Mouse (Mus musculus) forebrain, embryonic 11.5 days (tissue): ENCODE results near the gene Gm27021. TPM values are rescaled to one million over a fixed set of nuclear protein-coding genes. Genes with fewer than 3 reads are reported as not detected.

Experiments
- ATAC-seq: fragments of 200-750 bp; cut with Nextera tagmentation; replicated peaks from 2 replicates; pipeline ENCODE4 v1.8.0; 2017; ENCODE audit warnings: moderate TSS enrichment; ENCODE audit not compliant: low FRiP score
- DNase-seq: peaks from one replicate; pipeline ENCODE4 v3.0.0-alpha.2; 2017; ENCODE audit warnings: low spot score
- H3K27ac ChIP-seq: fragments of 300-500 bp; sonication (generic); 2 replicates; pipeline ENCODE4 v1.5.1; 2014; ENCODE audit warnings: low read depth, low read length
- H3K27me3 ChIP-seq: fragments of 300-500 bp; sonication (generic); 2 replicates; pipeline ENCODE4 v1.6.1; 2014; ENCODE audit warnings: mild to moderate bottlenecking, low read length, mixed read lengths; ENCODE audit not compliant: control insufficient read depth, insufficient read depth
- H3K36me3 ChIP-seq: fragments of 300-500 bp; sonication (generic); 2 replicates; pipeline ENCODE4 v1.6.1; 2014; ENCODE audit warnings: mild to moderate bottlenecking, low read length, moderate library complexity, mixed read lengths; ENCODE audit not compliant: control insufficient read depth, insufficient read depth
- H3K4me1 ChIP-seq: fragments of 300-500 bp; sonication (generic); replicated peaks from 2 replicates; pipeline ENCODE4 v1.6.1; 2014; ENCODE audit warnings: low read length, mixed read lengths; ENCODE audit not compliant: control insufficient read depth, insufficient read depth
- H3K4me2 ChIP-seq: fragments of 300-500 bp; sonication (generic); 2 replicates; pipeline ENCODE4 v1.6.1; 2014; ENCODE audit warnings: low read depth, mild to moderate bottlenecking, low read length, moderate library complexity, mixed read lengths; ENCODE audit not compliant: severe bottlenecking
- H3K4me3 ChIP-seq: fragments of 300-500 bp; sonication (generic); 2 replicates; pipeline ENCODE4 v1.5.1; 2014; ENCODE audit warnings: low read depth, low read length
- H3K9ac ChIP-seq: fragments of 300-500 bp; sonication (generic); 2 replicates; pipeline ENCODE4 v1.6.1; 2014; ENCODE audit warnings: low read length
- H3K9me3 ChIP-seq: fragments of 300-500 bp; sonication (generic); 2 replicates; pipeline ENCODE4 v1.6.1; 2016; ENCODE audit warnings: low read length, mixed read lengths; ENCODE audit not compliant: control insufficient read depth
- WGBS: fragments of 180-500 bp; shearing (Covaris S2); extraction: QIAGEN DNeasy Blood & Tissue Kit; methylation state at CpG from one replicate; pipeline ENCODE4 v1.1.7; 2014; 5-methylcytosine and 5-hydroxymethylcytosine counted together
- polyA plus RNA-seq: library from polyadenylated mRNA; unstranded; fragments of >200 nt; fragmentation: Nextera tagmentation; extraction: Ambion mirVana; gene quantifications from 2 replicates; pipeline ENCODE4 v1.2.1, GENCODE M21; 2014

Gm27021 gene
- polyA plus RNA-seq, 1 experiment from 2014 or later, result 3.3 TPM

DNA sequence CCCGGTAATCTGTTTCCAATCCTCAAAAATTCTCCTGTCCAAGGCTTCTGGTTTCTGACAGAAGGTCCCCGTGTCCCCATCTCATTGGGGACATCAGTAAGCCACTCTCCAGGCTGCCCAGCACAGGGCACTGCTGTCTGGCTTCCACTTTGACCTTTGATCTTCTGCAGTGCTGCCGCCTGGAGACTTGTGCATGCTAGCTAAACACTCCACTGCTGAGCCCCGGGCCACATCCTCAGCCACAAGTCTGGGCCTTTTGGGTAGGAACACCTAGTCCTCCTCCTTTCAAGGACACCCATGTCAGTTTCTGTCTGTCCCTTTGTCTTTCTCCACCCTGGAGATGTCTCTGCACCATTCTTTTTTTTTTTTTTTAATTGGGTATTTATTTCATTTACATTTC is 25.1 kb upstream of the Gm27021 start:
- Histone ChIP-seq H3K4me1 (no peaks in the 10 kb centered on the region), H3K4me2 (no peak overlapping the region), H3K27me3 (no peaks in the 10 kb centered on the region), H3K9ac (no peak overlapping the region), H3K27ac (no peak overlapping the region), H3K4me3 (no peak overlapping the region), H3K9me3 (no peaks in the 10 kb centered on the region), H3K36me3 (no peaks in the 10 kb centered on the region)
- DNase-seq (no peak), ATAC-seq (no peak)
- WGBS, result 75% methylated on average over 4 of the region's 4 CpGs

DNA sequence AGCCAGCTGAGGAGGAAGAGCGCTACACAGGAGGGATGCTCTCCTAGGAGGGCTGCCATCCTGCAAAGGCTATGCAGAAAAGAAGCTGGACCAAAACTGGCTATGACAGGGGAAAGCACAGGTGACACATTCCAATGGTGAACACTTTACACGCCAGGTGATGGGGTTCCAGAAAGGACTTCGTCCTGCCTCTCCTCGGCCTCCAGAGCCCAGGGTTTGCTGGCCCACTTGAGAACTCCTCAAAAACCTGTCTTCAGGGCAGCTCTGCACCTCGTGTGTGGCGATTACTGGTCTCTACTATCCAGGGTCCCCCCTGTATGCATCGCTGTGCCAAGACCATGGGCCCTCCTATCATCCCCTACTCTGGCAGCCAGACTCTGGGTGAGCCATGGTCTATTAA is 20.6 kb upstream of the Gm27021 start:
- H3K9ac ChIP-seq, result no peak overlapping the region
- DNase-seq, result no peak
- H3K36me3 ChIP-seq, result no peaks in the 10 kb centered on the region
- no peak overlapping the region for H3K4me3 ChIP-seq
- no peak for ATAC-seq
- H3K27me3 ChIP-seq, result no peaks in the 10 kb centered on the region
- H3K27ac ChIP-seq, result no peak overlapping the region
- 89% methylated on average over 7 of the region's 7 CpGs for WGBS
- no peaks in the 10 kb centered on the region for H3K9me3 ChIP-seq
- H3K4me1 ChIP-seq, result no peaks in the 10 kb centered on the region
- no peak overlapping the region for H3K4me2 ChIP-seq

DNA sequence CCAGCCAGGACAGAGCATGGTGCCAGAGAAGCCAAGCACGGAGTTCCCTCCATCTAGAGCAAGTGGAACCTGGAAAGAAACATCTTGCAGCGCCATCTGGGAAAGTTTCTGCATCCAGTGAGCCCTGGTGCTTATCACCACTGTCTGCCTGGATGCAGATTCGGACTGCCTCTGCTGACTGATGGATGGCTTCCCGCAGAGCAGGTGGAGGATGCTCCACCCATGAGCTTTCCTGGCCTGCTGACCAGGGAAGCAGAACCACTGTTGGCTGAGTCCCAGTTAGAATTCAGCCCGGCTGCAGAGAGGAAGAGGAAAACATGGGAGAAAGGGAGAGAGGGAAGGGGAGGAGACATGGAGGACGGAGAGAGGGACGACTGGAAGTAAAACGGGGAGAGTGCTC is 19.9 kb upstream of the Gm27021 start:
- H3K9ac ChIP-seq, result no peak overlapping the region
- no peak overlapping the region for H3K4me2 ChIP-seq
- ATAC-seq, result no peak
- 74% methylated on average over 8 of the region's 8 CpGs for WGBS
- no peaks in the 10 kb centered on the region for H3K36me3 ChIP-seq
- H3K9me3 ChIP-seq, result no peaks in the 10 kb centered on the region
- H3K4me1 ChIP-seq, result no peaks in the 10 kb centered on the region
- H3K27me3 ChIP-seq, result no peaks in the 10 kb centered on the region
- no peak overlapping the region for H3K27ac ChIP-seq
- DNase-seq, result no peak
- H3K4me3 ChIP-seq, result no peak overlapping the region

DNA sequence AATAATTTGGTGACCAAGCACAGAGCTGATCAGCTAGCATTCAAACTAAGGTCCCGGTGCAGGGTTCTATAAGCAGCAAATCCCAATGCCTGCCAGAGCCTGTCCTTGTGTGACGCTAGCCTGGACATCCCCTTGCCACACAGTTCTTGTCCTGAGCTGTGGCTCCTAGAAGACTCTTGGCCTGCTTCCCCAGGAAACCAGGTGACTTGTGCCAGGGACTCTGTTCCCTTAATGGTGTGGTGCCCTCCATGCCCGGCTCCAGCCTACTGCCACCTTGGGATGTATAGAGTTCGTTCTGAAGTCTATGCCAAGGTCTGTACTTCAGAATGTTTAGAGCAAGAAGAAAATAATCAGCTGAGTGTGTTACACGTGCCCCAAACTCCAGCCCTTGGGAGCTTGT is 18.7 kb upstream of the Gm27021 start:
- Histone ChIP-seq H3K4me2 (no peak overlapping the region), H3K27me3 (no peaks in the 10 kb centered on the region), H3K9me3 (no peaks in the 10 kb centered on the region), H3K4me3 (no peak overlapping the region), H3K36me3 (no peaks in the 10 kb centered on the region), H3K27ac (no peak overlapping the region), H3K9ac (no peak overlapping the region), H3K4me1 (no peaks in the 10 kb centered on the region)
- ATAC-seq, result no peak
- no peak for DNase-seq
- WGBS, result 92% methylated on average over 5 of the region's 5 CpGs

DNA sequence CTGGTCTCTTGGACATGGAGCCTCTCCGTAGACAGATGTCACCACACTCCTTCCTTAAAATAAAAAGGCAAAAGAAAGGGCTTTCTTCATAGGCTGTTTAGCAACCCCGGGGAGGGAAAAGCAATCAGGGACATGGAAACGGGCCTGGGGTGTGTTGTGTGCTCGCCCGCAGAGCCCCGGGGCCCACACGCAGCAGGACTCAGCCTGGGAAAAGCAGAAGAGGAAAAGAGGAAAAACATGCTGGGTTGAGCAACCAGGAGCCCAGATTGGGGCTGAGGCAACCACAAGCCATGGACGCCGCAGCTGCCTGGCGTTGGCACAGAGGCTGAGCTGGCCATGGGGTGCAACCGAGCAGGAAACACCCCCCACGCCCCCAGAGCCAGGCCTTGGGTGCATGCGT is 18.2 kb upstream of the Gm27021 start:
- no peak overlapping the region for H3K4me3 ChIP-seq
- H3K36me3 ChIP-seq, result no peaks in the 10 kb centered on the region
- no peaks in the 10 kb centered on the region for H3K9me3 ChIP-seq
- no peak overlapping the region for H3K27ac ChIP-seq
- no peak overlapping the region for H3K4me2 ChIP-seq
- no peak for DNase-seq
- no peak overlapping the region for H3K9ac ChIP-seq
- WGBS, result 90% methylated on average over 13 of the region's 13 CpGs
- ATAC-seq, result no peak
- no peaks in the 10 kb centered on the region for H3K4me1 ChIP-seq
- no peaks in the 10 kb centered on the region for H3K27me3 ChIP-seq

DNA sequence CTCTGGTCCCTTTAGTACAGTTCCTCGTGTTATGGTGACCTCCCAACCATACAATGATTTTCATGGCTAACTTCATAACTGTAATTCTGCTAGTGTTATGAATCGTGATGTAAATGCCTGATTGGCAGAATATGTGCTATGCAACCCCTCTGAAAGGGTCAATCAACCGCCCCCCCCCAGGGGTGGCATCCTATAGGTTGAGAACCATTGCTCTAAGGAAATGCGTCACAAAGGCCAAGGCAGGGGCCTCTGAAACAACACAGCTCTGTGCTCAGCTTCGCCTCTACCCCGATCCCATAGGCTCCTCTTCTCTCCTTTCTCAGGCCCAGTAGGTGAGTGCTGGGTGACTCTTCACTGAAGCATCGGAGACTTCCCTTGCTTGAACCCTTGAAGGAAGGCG is 17.7 kb upstream of the Gm27021 start:
- ATAC-seq (no peak), DNase-seq (no peak)
- H3K9ac ChIP-seq, result no peak overlapping the region
- no peak overlapping the region for H3K27ac ChIP-seq
- no peaks in the 10 kb centered on the region for H3K27me3 ChIP-seq
- H3K4me2 ChIP-seq, result no peak overlapping the region
- no peaks in the 10 kb centered on the region for H3K36me3 ChIP-seq
- H3K4me1 ChIP-seq, result no peaks in the 10 kb centered on the region
- no peak overlapping the region for H3K4me3 ChIP-seq
- no peaks in the 10 kb centered on the region for H3K9me3 ChIP-seq
- 82% methylated on average over 8 of the region's 8 CpGs for WGBS

DNA sequence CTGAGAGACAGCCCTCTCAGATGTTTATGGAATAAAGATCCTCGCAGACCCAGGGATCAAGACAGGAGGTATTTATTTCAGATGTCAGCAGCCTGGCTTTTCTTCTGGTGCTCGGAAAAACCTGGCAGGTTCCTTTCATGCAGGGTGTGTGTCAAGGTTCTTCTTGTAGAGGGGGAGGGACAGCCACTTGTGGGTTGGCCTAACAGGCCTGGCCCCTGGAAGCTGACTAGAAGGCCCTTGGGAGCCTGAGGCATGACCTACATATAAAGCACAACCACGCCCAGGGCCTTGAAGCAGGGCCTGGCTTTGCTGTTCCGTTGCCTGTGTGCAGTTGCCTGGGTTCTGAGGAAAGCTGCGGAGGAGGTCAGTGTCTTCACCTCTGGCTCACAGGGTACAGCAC is 17.2 kb upstream of the Gm27021 start:
- Histone ChIP-seq H3K27ac (no peak overlapping the region), H3K36me3 (no peaks in the 10 kb centered on the region), H3K9me3 (no peaks in the 10 kb centered on the region), H3K4me3 (no peak overlapping the region), H3K27me3 (no peaks in the 10 kb centered on the region), H3K4me1 (no peaks in the 10 kb centered on the region), H3K9ac (no peak overlapping the region), H3K4me2 (no peak overlapping the region)
- DNase-seq (no peak), ATAC-seq (no peak)
- 83% methylated on average over 5 of the region's 5 CpGs for WGBS

DNA sequence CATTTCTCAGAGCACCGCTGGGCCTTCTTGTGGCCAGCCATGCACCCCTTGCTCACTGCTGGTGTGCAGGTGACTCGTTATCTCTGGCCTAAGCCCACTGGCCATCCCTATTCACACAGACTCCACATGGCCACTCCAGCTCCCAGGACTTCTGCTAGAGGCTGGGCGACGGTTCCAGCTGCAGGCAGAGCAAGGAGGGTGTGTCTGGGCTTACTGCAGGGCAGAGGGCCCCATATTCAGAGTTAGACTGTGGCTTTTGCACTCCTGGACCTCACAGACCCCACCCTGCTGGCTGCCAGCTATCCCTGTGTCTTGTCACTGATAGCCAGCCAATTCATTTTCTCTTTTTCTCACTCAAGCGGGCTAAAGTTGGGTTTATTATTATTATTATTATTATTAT is 16.2 kb upstream of the Gm27021 start:
- Histone ChIP-seq H3K27ac (no peak overlapping the region), H3K27me3 (no peaks in the 10 kb centered on the region), H3K4me1 (no peaks in the 10 kb centered on the region), H3K9ac (no peak overlapping the region), H3K4me2 (no peak overlapping the region), H3K9me3 (no peaks in the 10 kb centered on the region), H3K36me3 (no peaks in the 10 kb centered on the region), H3K4me3 (no peak overlapping the region)
- WGBS, result 57% methylated on average over 5 of the region's 5 CpGs
- DNase-seq (no peak), ATAC-seq (no peak)

DNA sequence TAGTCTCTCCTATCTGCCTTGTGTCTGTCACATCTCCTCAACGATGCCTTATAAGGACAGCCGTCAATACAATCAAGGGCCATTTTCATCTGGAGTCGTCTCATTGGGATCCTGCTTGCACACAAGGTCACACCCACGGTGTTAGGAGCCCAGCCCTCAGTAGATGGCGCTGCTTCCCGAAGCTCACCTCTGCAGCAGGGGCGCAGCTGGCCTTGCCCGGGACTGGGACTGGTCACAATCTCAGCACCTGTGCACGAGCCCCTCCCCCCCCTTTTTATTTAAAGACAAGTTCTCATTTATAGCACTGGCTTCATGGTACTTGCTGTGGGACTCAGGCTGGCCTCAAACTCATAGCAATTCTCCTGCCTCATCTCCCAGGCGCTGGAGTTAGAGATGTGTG is 15.7 kb upstream of the Gm27021 start:
- H3K27me3 ChIP-seq, result no peaks in the 10 kb centered on the region
- 18% methylated on average over 10 of the region's 10 CpGs for WGBS
- H3K36me3 ChIP-seq, result no peaks in the 10 kb centered on the region
- H3K9me3 ChIP-seq, result no peaks in the 10 kb centered on the region
- no peak overlapping the region for H3K27ac ChIP-seq
- no peak for ATAC-seq
- H3K4me1 ChIP-seq, result no peaks in the 10 kb centered on the region
- peak; percentile 86 for DNase-seq
- no peak overlapping the region for H3K4me2 ChIP-seq
- H3K4me3 ChIP-seq, result no peak overlapping the region
- H3K9ac ChIP-seq, result no peak overlapping the region
